Mouse (Mus musculus) liver, embryonic 16.5 days (tissue): Measurements from ENCODE around the gene Grhl3. TPM values are rescaled to one million over a fixed set of nuclear protein-coding genes. Genes with fewer than 3 reads are reported as not detected.

Experiments used
- ATAC-seq: fragments of 200-750 bp; cut with Nextera tagmentation; 2 replicates; pipeline ENCODE4 v1.8.0; 2017; ENCODE audit warnings: low read depth, mild to moderate bottlenecking, moderate number of reproducible peaks, moderate library complexity
- H3K27ac ChIP-seq: fragments of 300-500 bp; sonication (generic); 2 replicates; pipeline ENCODE4 v1.5.1; 2014; ENCODE audit warnings: mild to moderate bottlenecking, low read length
- H3K27me3 ChIP-seq: fragments of 300-500 bp; sonication (generic); 2 replicates; pipeline ENCODE4 v1.6.1; 2014; ENCODE audit warnings: low read depth, low read length, mixed read lengths; ENCODE audit not compliant: control insufficient read depth, insufficient read depth
- H3K36me3 ChIP-seq: fragments of 300-500 bp; sonication (generic); 2 replicates; pipeline ENCODE4 v1.6.1; 2014; ENCODE audit warnings: mild to moderate bottlenecking; ENCODE audit not compliant: control insufficient read depth, insufficient read depth
- H3K4me1 ChIP-seq: fragments of 300-500 bp; sonication (generic); 2 replicates; pipeline ENCODE4 v1.6.1; 2014; ENCODE audit warnings: low read depth, low read length, mixed read lengths; ENCODE audit not compliant: control insufficient read depth
- H3K4me2 ChIP-seq: fragments of 300-500 bp; sonication (generic); 2 replicates; pipeline ENCODE4 v1.6.1; 2014; ENCODE audit warnings: low read depth, low read length, mixed read lengths
- H3K4me3 ChIP-seq: fragments of 300-500 bp; sonication (generic); 2 replicates; pipeline ENCODE4 v1.5.1; 2014; ENCODE audit warnings: low read depth, mild to moderate bottlenecking, low read length
- H3K9ac ChIP-seq: fragments of 300-500 bp; sonication (generic); 2 replicates; pipeline ENCODE4 v1.6.1; 2014; ENCODE audit warnings: low read depth, low read length
- H3K9me3 ChIP-seq: fragments of 300-500 bp; sonication (generic); replicated peaks from 2 replicates; pipeline ENCODE4 v1.6.1; 2016; ENCODE audit warnings: low read length; ENCODE audit not compliant: control insufficient read depth
- WGBS: fragments of 180-500 bp; shearing (Covaris S2); extraction: QIAGEN DNeasy Blood & Tissue Kit; methylation state at CpG from one replicate; pipeline ENCODE4 v1.1.7; 2014; ENCODE audit not compliant: insufficient replicate concordance; 5-methylcytosine and 5-hydroxymethylcytosine counted together
- polyA plus RNA-seq: library from polyadenylated mRNA; unstranded; fragments of >200 nt; fragmentation: Nextera tagmentation; extraction: Ambion mirVana; gene quantifications from 2 replicates; pipeline ENCODE4 v1.2.1, GENCODE M21; 2015

Gene Grhl3
- polyA plus RNA-seq, 1 experiment from 2014 or later, result 0.61 TPM

GRCm38 (mm10) chr4:135530270-135530669, 43.2 kb downstream of the Grhl3 start:
- Histone ChIP-seq H3K4me1 (no peaks in the 10 kb centered on the region), H3K9me3 (0 out of 2 replicates have a peak, but pooled peaks cover 2% of the 10 kb centered on the region), H3K27me3 (0 out of 2 replicates have a peak, but pooled peaks cover 4% of the 10 kb centered on the region), H3K4me2 (no peak overlapping the region), H3K27ac (no peak overlapping the region), H3K36me3 (no peaks in the 10 kb centered on the region), H3K4me3 (no peak overlapping the region), H3K9ac (no peak overlapping the region)
- 58% methylated on average over 2 of the region's 2 CpGs for WGBS
- ATAC-seq, result no peak

- no peak for ATAC-seq
- 29% methylated on average over 14 of the region's 14 CpGs for WGBS
Observed at GRCm38 (mm10) chr4:135526039-135526710, 47.3 kb downstream of the Grhl3 start.

DNA sequence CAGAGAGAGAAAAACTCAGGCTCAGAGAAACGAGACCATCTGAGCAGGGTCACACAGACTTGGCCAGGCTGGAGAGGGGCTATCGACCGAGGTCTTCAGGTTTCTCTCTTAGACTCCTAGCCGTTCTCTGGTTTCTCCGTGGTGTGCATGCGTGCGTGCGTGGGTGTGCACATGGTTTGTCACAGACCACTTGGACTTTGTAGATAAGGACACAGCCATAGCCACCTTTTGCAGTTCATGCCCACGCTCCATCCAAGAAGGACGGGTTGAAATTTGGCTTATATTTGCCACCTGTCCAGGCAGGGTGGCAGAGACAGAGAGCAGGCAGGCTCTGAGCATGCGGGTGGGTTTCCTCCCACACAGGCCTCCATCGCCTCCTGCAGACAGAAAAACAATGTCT, 48.4 kb downstream of the Grhl3 start:
- Histone ChIP-seq H3K9ac (no peak overlapping the region), H3K4me2 (no peak overlapping the region), H3K4me3 (no peak overlapping the region), H3K27me3 (0 out of 2 replicates have a peak, but pooled peaks cover 5% of the 10 kb centered on the region), H3K4me1 (no peaks in the 10 kb centered on the region), H3K36me3 (no peaks in the 10 kb centered on the region), H3K27ac (no peak overlapping the region), H3K9me3 (no peaks in the 10 kb centered on the region)
- no peak for ATAC-seq
- WGBS, result 57% methylated on average over 12 of the region's 12 CpGs

More at GRCm38 (mm10) chr4:135526039-135526710, 47.3 kb downstream of the Grhl3 start:
- H3K27ac ChIP-seq, result no peak overlapping the region
- no peak overlapping the region for H3K4me3 ChIP-seq
- no peaks in the 10 kb centered on the region for H3K4me1 ChIP-seq
- no peaks in the 10 kb centered on the region for H3K36me3 ChIP-seq
- 0 out of 2 replicates have a peak, but pooled peaks cover 5% of the 10 kb centered on the region for H3K27me3 ChIP-seq
- H3K9me3 ChIP-seq, result 0 out of 2 replicates have a peak, but pooled peaks cover 2% of the 10 kb centered on the region
- H3K4me2 ChIP-seq, result no peak overlapping the region
- H3K9ac ChIP-seq, result no peak overlapping the region

GRCm38 (mm10) chr4:135523939-135524338, 49.5 kb downstream of the Grhl3 start:
- H3K4me1 ChIP-seq, result no peaks in the 10 kb centered on the region

GRCm38 (mm10) chr4:135520421-135520820, 53.0 kb downstream of the Grhl3 start:
- no peaks in the 10 kb centered on the region for H3K36me3 ChIP-seq
- 45% methylated on average over 9 of the region's 9 CpGs for WGBS
- no peak for ATAC-seq
- no peaks in the 10 kb centered on the region for H3K9me3 ChIP-seq
- H3K27me3 ChIP-seq, result 0 out of 2 replicates have a peak, but pooled peaks cover 2% of the 10 kb centered on the region
- no peak overlapping the region for H3K4me2 ChIP-seq
- no peak overlapping the region for H3K27ac ChIP-seq
- no peak overlapping the region for H3K4me3 ChIP-seq
- H3K9ac ChIP-seq, result no peak overlapping the region
- no peaks in the 10 kb centered on the region; the same call in none of the 2 replicates for H3K4me1 ChIP-seq

More at GRCm38 (mm10) chr4:135523939-135524338, 49.5 kb downstream of the Grhl3 start:
- Histone ChIP-seq H3K9me3 (no peaks in the 10 kb centered on the region), H3K4me3 (no peak overlapping the region), H3K36me3 (no peaks in the 10 kb centered on the region), H3K27ac (no peak overlapping the region), H3K27me3 (0 out of 2 replicates have a peak, but pooled peaks cover 5% of the 10 kb centered on the region), H3K9ac (no peak overlapping the region), H3K4me2 (no peak overlapping the region)
- WGBS, result 40% methylated on average over 4 of the region's 7 CpGs
- no peak for ATAC-seq

DNA sequence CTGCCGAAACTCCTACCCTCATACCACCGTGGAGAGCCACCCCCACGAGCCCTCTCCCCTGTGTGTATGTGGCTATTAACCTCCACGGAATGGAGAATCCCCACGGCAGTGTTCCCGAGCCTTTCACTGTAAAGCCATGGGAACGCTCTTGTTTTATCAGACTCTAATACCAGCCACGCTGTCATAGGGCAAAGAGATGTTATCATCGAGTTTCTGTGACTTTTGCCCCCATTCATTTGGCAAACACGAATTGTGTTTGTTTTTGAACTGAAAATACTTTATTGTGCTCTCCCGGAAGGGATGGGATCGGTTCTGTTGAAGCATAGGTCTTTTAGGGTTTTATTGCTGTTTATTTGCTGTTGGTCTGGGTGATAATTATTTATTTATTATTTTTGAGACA, 55.3 kb downstream of the Grhl3 start:
- no peaks in the 10 kb centered on the region for H3K9me3 ChIP-seq
- no peak overlapping the region for H3K9ac ChIP-seq
- no peaks in the 10 kb centered on the region; the same call in none of the 2 replicates for H3K4me1 ChIP-seq
- 48% methylated on average over 12 of the region's 12 CpGs for WGBS
- no peaks in the 10 kb centered on the region for H3K36me3 ChIP-seq
- ATAC-seq, result no peak
- no peak overlapping the region for H3K27ac ChIP-seq
- no peaks in the 10 kb centered on the region for H3K27me3 ChIP-seq
- no peak overlapping the region for H3K4me3 ChIP-seq
- H3K4me2 ChIP-seq, result no peak overlapping the region

DNA sequence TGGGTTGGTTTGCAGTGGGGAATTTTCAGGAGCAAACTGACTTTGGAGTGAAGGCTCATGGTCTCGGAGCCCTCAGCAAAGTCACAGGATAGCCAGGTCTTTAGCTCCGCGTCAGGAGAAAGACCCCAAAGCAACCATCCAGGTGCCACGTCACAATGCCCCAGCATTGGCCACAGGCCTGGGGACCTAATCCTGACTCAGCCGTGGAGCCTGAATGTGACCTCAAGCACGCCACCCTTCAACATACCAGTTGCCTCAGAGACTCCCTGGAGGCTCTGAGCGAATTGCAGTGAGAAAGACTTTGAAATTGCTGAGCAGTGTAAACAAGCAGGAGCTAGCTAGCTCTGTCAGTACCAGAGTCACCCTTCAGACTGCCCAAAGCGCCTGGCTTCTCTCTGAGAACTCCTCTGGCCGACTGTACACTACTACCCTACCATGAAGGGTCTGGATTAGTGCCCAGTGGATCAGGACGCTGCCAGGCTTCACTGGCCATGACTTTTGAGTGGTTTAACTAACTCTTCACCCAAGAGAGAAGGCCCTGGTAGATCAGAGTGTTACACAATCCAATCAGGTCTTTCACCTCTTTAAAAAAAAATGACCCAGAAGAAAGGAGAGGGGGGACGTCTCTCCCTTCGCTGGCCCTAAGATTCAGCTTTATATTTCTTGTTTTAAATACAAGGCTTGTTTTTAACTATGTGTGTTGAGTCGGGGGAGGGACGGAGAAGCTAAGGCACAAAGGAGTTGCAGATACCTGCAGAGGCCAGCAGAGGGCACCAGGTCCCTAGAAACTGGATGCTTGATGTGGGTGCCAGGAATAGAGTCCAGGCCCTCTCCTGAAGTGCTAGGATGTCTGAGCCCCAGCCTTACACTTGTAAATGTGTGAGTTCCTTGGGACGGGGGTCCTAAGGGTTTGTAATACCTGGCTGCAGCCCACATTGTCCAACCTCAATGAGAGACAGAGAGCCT, 56.8 kb downstream of the Grhl3 start:
- H3K4me1 ChIP-seq, result no peaks in the 10 kb centered on the region; the same call in none of the 2 replicates
- ATAC-seq, result peak; percentile 65
- H3K27ac ChIP-seq, result no peak overlapping the region
- H3K36me3 ChIP-seq, result no peaks in the 10 kb centered on the region
- 37% methylated on average over 15 of the region's 15 CpGs for WGBS
- H3K9me3 ChIP-seq, result no peaks in the 10 kb centered on the region
- no peak overlapping the region for H3K4me2 ChIP-seq
- H3K4me3 ChIP-seq, result no peak overlapping the region
- no peak overlapping the region for H3K9ac ChIP-seq
- no peaks in the 10 kb centered on the region for H3K27me3 ChIP-seq

DNA sequence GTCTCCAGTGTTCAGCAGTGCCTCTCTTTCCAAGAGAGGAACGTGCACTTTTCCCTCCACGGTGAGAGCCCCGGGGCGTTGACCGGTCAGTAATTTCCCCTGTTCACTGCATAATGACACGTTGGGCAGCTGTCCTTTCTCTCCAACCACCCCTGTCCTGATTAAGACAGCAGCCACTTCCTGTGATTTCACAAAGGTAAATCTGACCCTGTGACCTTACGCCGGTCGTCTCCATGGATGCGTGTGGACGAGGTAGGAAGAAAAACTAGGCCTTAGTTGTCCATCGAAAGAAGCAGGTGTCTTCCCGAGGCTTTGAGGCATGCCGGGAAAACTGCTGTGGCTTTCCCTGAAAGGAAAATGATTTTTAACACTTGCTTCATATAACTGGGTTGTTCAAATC, 58.5 kb downstream of the Grhl3 start:
- WGBS, result 61% methylated on average over 14 of the region's 14 CpGs
- Histone ChIP-seq H3K4me2 (no peak overlapping the region), H3K4me1 (no peaks in the 10 kb centered on the region; the same call in none of the 2 replicates), H3K27ac (no peak overlapping the region), H3K9ac (no peak overlapping the region), H3K27me3 (no peaks in the 10 kb centered on the region), H3K4me3 (no peak overlapping the region), H3K36me3 (no peaks in the 10 kb centered on the region), H3K9me3 (no peaks in the 10 kb centered on the region)
- ATAC-seq, result no peak
